In genomic region chr10:13963908-13964500, GRCm38 (mm10) we compare ENCODE assay signal across 8 mouse cellular contexts. TPM values are rescaled to one million over a fixed set of nuclear protein-coding genes. Genes with fewer than 3 reads are reported as not detected.
DNase-seq lines count a peak whose midpoint lies in the region; ATAC-seq and TF ChIP-seq lines count a peak whose summit lies in the region.

No protein-coding gene starts in this region.

- H3K4me3 ChIP-seq in left cerebral cortex, adult 2 months = peak overlapping the region; percentile 86
- peak overlapping the region; percentile 74 for H3K4me3 ChIP-seq in embryonic facial prominence, embryonic 11.5 days (ENCODE audit: low read depth, low read length)
- H3K4me3 ChIP-seq in hindbrain, postnatal 0 days (ENCODE audit: low read length) = peak overlapping the region; percentile 95

- H3K9me3 ChIP-seq in embryonic facial prominence, embryonic 11.5 days (replicated peaks; ENCODE audit: control insufficient read depth, low read length) = no peaks in the 10 kb centered on the region
- H3K9me3 ChIP-seq in hindbrain, postnatal 0 days (ENCODE audit: low read length) = no peaks in the 10 kb centered on the region

- peak overlapping the region; percentile 100 for H3K27ac ChIP-seq in left cerebral cortex, adult 2 months
- no peak overlapping the region for H3K27ac ChIP-seq in embryonic facial prominence, embryonic 11.5 days (replicated peaks; ENCODE audit: low read depth, low read length)
- H3K27ac ChIP-seq in hindbrain, postnatal 0 days = peak overlapping the region; percentile 99; the same call in 1 of the 2 replicates

- intact Hi-C loops in left cerebral cortex, adult 2 months (cut with DNase I) = loop anchor here (2.0 to 10.0 kb wide), 4 partner anchors 95 to 399 kb away; partner anchors contain the start of gene Aig1
- intact Hi-C loops in left cerebral cortex, postnatal 25 days (cut with DNase I) = loop anchor here (2.0 kb wide), 3 partner anchors 95 to 247 kb away; partner anchors contain the start of gene Aig1

- no peaks in the 10 kb centered on the region for H3K27me3 ChIP-seq in embryonic facial prominence, embryonic 11.5 days (ENCODE audit: control insufficient read depth, insufficient read depth, low read length)
- no peaks in the 10 kb centered on the region for H3K27me3 ChIP-seq in hindbrain, postnatal 0 days (ENCODE audit: insufficient read depth, low read length)

- no peak overlapping the region; the same call in 1 of the 2 replicates for H3K9ac ChIP-seq in embryonic facial prominence, embryonic 11.5 days (replicated peaks; ENCODE audit: low read length)
- H3K9ac ChIP-seq in hindbrain, postnatal 0 days (replicated peaks; ENCODE audit: low read length) = peak overlapping the region; percentile 91

- TF ChIP-seq CTCF in left cerebral cortex, adult 2 months (IDR thresholded peaks at IDR 0.05) = no peak
- no peak for TF ChIP-seq CTCF in hindbrain, postnatal 0 days (IDR thresholded peaks at IDR 0.05; ENCODE audit: low read depth)

- no peaks in the 10 kb centered on the region for H3K36me3 ChIP-seq in embryonic facial prominence, embryonic 11.5 days (replicated peaks; ENCODE audit: control insufficient read depth, insufficient read depth, low read depth, low read length)
- no peaks in the 10 kb centered on the region for H3K36me3 ChIP-seq in hindbrain, postnatal 0 days (ENCODE audit: insufficient read depth, low read length)

- H3K4me2 ChIP-seq in embryonic facial prominence, embryonic 11.5 days (ENCODE audit: low read depth, low read length) = peak overlapping the region; percentile 98
- peak overlapping the region; percentile 99 for H3K4me2 ChIP-seq in hindbrain, postnatal 0 days (ENCODE audit: low read depth, low read length)

- peaks cover 4% of the 10 kb centered on the region; the same call in 1 of the 2 replicates for H3K4me1 ChIP-seq in embryonic facial prominence, embryonic 11.5 days (ENCODE audit: control insufficient read depth, insufficient read depth, low read length)
- H3K4me1 ChIP-seq in hindbrain, postnatal 0 days (ENCODE audit: insufficient read depth, low read length) = no peaks in the 10 kb centered on the region

- no peak for DNase-seq in left cerebral cortex, adult 2 months (ENCODE audit: extremely low spot score in 1 of 2, low spot score in 2 of 2)
- DNase-seq in left cerebral cortex, postnatal 25 days (ENCODE audit: low spot score in 2 of 2) = no peak
- no peak for DNase-seq in embryonic facial prominence, embryonic 11.5 days (ENCODE audit: low spot score)
- no peak for DNase-seq in hindbrain, postnatal 0 days (ENCODE audit: low spot score)
- DNase-seq in naive thymus-derived CD4-positive, alpha-beta T cell, adult 2 months (ENCODE audit: low read depth) = peak; percentile 53
- DNase-seq in urinary bladder, adult 2 months (ENCODE audit: low spot score) = no peak
- no peak for DNase-seq in cerebellum, adult 18-20 months
- DNase-seq in yolk sac, embryonic 10.5 days (ENCODE audit: low spot score) = no peak

- 9% methylated on average over 8 of the region's 8 CpGs for WGBS in embryonic facial prominence, embryonic 11.5 days
- WGBS in hindbrain, postnatal 0 days = 11% methylated on average over 8 of the region's 8 CpGs

- ATAC-seq in embryonic facial prominence, embryonic 11.5 days (replicated peaks; ENCODE audit: insufficient number of reproducible peaks, low FRiP score, low TSS enrichment, low read depth) = no peak
- no peak for ATAC-seq in hindbrain, postnatal 0 days

RNA-seq across cellular contexts. Expression of gene Hivep2, which starts 1.9 kb away (rescaled TPM):
- total RNA-seq in left cerebral cortex, adult 2 months (2021) = 100 to 1,000 TPM; 252 to 263 TPM
- total RNA-seq in left cerebral cortex, postnatal 25 days (2021) = 100 to 1,000 TPM; 250 to 277 TPM
- polyA plus RNA-seq in embryonic facial prominence, embryonic 11.5 days (2014; fragmentation: Nextera tagmentation; extraction: Ambion mirVana) = 4.4 and 5.1 TPM in 2 replicates
- 43.5 and 45.8 TPM in 2 replicates for total RNA-seq in hindbrain, postnatal 0 days (2014; rRNA removed)
- polyA plus RNA-seq in hindbrain, postnatal 0 days (2015; fragmentation: Nextera tagmentation; extraction: Ambion mirVana) = 11.8 and 13.6 TPM in 2 replicates
- 14.4 and 18.4 TPM in 2 replicates for polyA plus RNA-seq in urinary bladder, adult 2 months (2012; rRNA removed)
